Comparison of ENCODE assay signal across 9 mouse cellular contexts in genomic region chr9:29864886-29865285, GRCm38 (mm10).
DNase-seq lines count a peak whose midpoint lies in the region; ATAC-seq and TF ChIP-seq lines count a peak whose summit lies in the region.
"Had no signal": no experiment of that assay in that cellular context is flagged by ENCODE, and none has a peak within 500 bp of the region (broad histone marks: within the 10 kb centered on the region; RNA-seq: fewer than 3 reads in every experiment).

No protein-coding gene starts in this region.

- peak; percentile 34; the same call in 1 of the 2 replicates for TF ChIP-seq CTCF in olfactory bulb, adult 2 months (IDR thresholded peaks at IDR 0.05; ENCODE audit: insufficient read depth, low read depth, low read length)

- peaks cover 56% of the 10 kb centered on the region for H3K4me1 ChIP-seq in hindbrain, embryonic 13.5 days (replicated peaks)
- peaks cover 4% of the 10 kb centered on the region; the same call in 1 of the 2 replicates for H3K4me1 ChIP-seq in olfactory bulb, adult 2 months (ENCODE audit: control insufficient read depth, insufficient read depth, low read length)

- no peaks in the 10 kb centered on the region for H3K9me3 ChIP-seq in hindbrain, embryonic 13.5 days

- no peak overlapping the region for H3K9ac ChIP-seq in hindbrain, embryonic 13.5 days

- H3K4me2 ChIP-seq in hindbrain, embryonic 13.5 days, result no peak overlapping the region

- H3K27me3 ChIP-seq in hindbrain, embryonic 13.5 days, result no peaks in the 10 kb centered on the region

- TF ChIP-seq POLR2A in olfactory bulb, adult 2 months (IDR thresholded peaks at IDR 0.05; ENCODE audit: insufficient read depth, low read depth, low read length), result no peak

- no peak overlapping the region for H3K4me3 ChIP-seq in hindbrain, embryonic 13.5 days
- H3K4me3 ChIP-seq in olfactory bulb, adult 2 months (ENCODE audit: insufficient read depth, low read depth, low read length), result no peak overlapping the region

- ATAC-seq in hindbrain, embryonic 13.5 days (ENCODE audit: low FRiP score), result peak; percentile 71

- H3K36me3 ChIP-seq in hindbrain, embryonic 13.5 days, result no peaks in the 10 kb centered on the region

- H3K27ac ChIP-seq in hindbrain, embryonic 13.5 days, result peak overlapping the region; percentile 56
- H3K27ac ChIP-seq in olfactory bulb, adult 2 months (ENCODE audit: insufficient read depth, low read depth, low read length), result no peak overlapping the region

- WGBS in hindbrain, embryonic 13.5 days, result 6% methylated on average over 1 of the region's 1 CpGs
- WGBS in olfactory bulb, adult 2 months, result 56% methylated on average over 1 of the region's 1 CpGs

- peak; percentile 3 for DNase-seq in ovary, postnatal 36 days (ENCODE audit: low spot score)
- DNase-seq in ovary, postnatal 14 days (ENCODE audit: low spot score), result no peak
- peak; percentile 72 for DNase-seq in cerebellum, postnatal 36 days
- DNase-seq in kidney, adult 9 months, result no peak
- DNase-seq in adrenal gland, postnatal 10 days, result no peak
- no peak for DNase-seq in adrenal gland, adult (ENCODE audit: inconsistent age in 2 of 2, low spot score in 1 of 2)
- DNase-seq: thymus, postnatal 4 days had no signal

Comparison
In these comparisons a context has a peak if more than half of its experiments do, and no peak if none do; other contexts are left out.
1. DNase-seq: peak in ovary, postnatal 36 days (single experiment) and cerebellum, postnatal 36 days (2 of 2); none in ovary, postnatal 14 days (single experiment), kidney, adult 9 months (single experiment), adrenal gland, postnatal 10 days (single experiment) and adrenal gland, adult (0 of 2).